Mouse (Mus musculus): ENCODE data around the gene Dmc1. TPM values are rescaled to one million over a fixed set of nuclear protein-coding genes. Genes with fewer than 3 reads are reported as not detected.

Gene Dmc1
- polyA plus RNA-seq, 1 experiment from 2014 or later, result 0.75 TPM

DNA sequence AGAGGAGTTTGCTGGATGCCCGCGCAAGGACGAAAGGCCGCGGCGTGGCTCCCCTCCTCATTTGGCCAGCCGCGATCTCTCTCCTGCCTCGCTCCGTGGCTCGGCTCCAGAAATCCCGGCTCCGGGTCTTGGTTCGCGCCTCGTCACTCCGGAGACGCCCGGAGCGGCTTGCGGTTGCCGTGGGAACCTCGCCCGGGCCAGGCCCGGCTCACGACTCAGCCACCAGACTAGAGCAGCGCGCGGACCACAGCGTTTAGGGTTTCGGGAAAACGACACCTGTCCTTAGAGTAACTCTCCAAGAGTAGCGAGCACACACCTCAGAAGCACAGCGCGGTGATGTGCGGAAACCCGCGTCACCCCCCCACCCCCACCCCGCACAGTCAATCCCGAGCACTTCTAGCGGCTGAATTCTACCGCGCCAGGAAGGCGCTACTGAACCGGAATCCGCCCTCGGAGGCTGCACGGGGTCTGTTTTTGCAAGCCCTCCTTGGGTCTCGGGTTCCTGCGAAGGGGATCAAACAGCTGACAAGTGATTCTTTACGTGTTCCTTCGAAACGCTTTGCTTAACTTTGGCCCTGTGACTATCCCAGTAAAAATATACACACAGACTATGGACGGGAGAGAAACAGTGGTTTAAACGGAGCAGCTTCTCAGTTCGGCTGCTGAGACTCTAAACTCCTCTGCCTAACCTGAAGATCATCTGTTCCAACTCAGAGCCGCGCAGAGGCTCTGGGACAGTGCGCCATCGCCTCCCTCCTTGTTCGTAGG is 93.2 kb downstream of the Dmc1 start:
- peak; percentile 81 for ATAC-seq (ENCODE audit: low FRiP score, low TSS enrichment)

More for the DNA sequence above, 93.2 kb downstream of the Dmc1 start:
- peaks cover 79% of the 10 kb centered on the region for H3K27me3 ChIP-seq (ENCODE audit: control insufficient read depth, insufficient read depth, low read length)
- peaks cover 17% of the 10 kb centered on the region for H3K4me1 ChIP-seq (ENCODE audit: control insufficient read depth, insufficient read depth, low read length)
- DNase-seq, result peak; percentile 95
- H3K4me2 ChIP-seq (ENCODE audit: low read length), result peak overlapping the region; percentile 77
- H3K4me3 ChIP-seq (replicated peaks; ENCODE audit: low read depth, low read length), result peak overlapping the region; percentile 40
- H3K9me3 ChIP-seq (ENCODE audit: control insufficient read depth, low read length), result no peaks in the 10 kb centered on the region
- under 1% methylated on average over 61 of the region's 61 CpGs for WGBS
- 0 out of 2 replicates have a peak overlapping the region, but pooled peaks have one; percentile 16 for H3K9ac ChIP-seq (replicated peaks; ENCODE audit: low read length)
- no peaks in the 10 kb centered on the region for H3K36me3 ChIP-seq (ENCODE audit: control insufficient read depth, insufficient read depth, low read length)
- no peak overlapping the region for H3K27ac ChIP-seq (replicated peaks; ENCODE audit: low read depth, low read length)

Small RNAs within 50 kb of the gene (microRNA-seq; reads per million reads assigned to microRNA genes)
- not detected for gene Gm27903

Other genes with a start within 250 kb of the Dmc1 start
- gene Tmem184b, start 201.5 kb downstream of the Dmc1 start, polyA plus RNA-seq (2014; fragmentation: Nextera tagmentation; extraction: Ambion mirVana), result 32.2 and 36.6 TPM in 2 replicates
- 225 and 226 TPM in 2 replicates for gene Csnk1e, start 149.5 kb downstream of the Dmc1 start, polyA plus RNA-seq (2014; fragmentation: Nextera tagmentation; extraction: Ambion mirVana)
- gene Kcnj4, start 99.9 kb downstream of the Dmc1 start, polyA plus RNA-seq (2014; fragmentation: Nextera tagmentation; extraction: Ambion mirVana), result 0.23 TPM in 1 of 2 replicates, not detected in the other
- gene Kdelr3, start 88.7 kb downstream of the Dmc1 start, polyA plus RNA-seq (2014; fragmentation: Nextera tagmentation; extraction: Ambion mirVana), result 5.4 and 7.1 TPM in 2 replicates
- gene Ddx17, start 58.4 kb downstream of the Dmc1 start, polyA plus RNA-seq (2014; fragmentation: Nextera tagmentation; extraction: Ambion mirVana), result 115 and 137 TPM in 2 replicates
- gene Fam227a, start 53.8 kb upstream of the Dmc1 start, polyA plus RNA-seq (2014; fragmentation: Nextera tagmentation; extraction: Ambion mirVana), result 6.9 TPM in 2 replicates
- gene Cby1, start 54.1 kb upstream of the Dmc1 start, polyA plus RNA-seq (2014; fragmentation: Nextera tagmentation; extraction: Ambion mirVana), result 84.2 and 89.7 TPM in 2 replicates
- gene Tomm22, start 65.8 kb upstream of the Dmc1 start, polyA plus RNA-seq (2014; fragmentation: Nextera tagmentation; extraction: Ambion mirVana), result 237 and 259 TPM in 2 replicates
- gene Josd1, start 82.8 kb upstream of the Dmc1 start, polyA plus RNA-seq (2014; fragmentation: Nextera tagmentation; extraction: Ambion mirVana), result 16.2 and 23.9 TPM in 2 replicates
- gene Gtpbp1, start 85.7 kb upstream of the Dmc1 start, polyA plus RNA-seq (2014; fragmentation: Nextera tagmentation; extraction: Ambion mirVana), result 42.5 and 49.5 TPM in 2 replicates
- gene Sun2, start 137.4 kb upstream of the Dmc1 start, polyA plus RNA-seq (2014; fragmentation: Nextera tagmentation; extraction: Ambion mirVana), result 7.2 and 7.8 TPM in 2 replicates
- gene Dnal4, start 172.7 kb upstream of the Dmc1 start, polyA plus RNA-seq (2014; fragmentation: Nextera tagmentation; extraction: Ambion mirVana), result 77.8 and 83.8 TPM in 2 replicates
- 17.8 and 42.5 TPM in 2 replicates for gene Nptxr, start 199.7 kb upstream of the Dmc1 start, polyA plus RNA-seq (2014; fragmentation: Nextera tagmentation; extraction: Ambion mirVana)
- gene Npcd, start 229.1 kb upstream of the Dmc1 start, polyA plus RNA-seq (2014; fragmentation: Nextera tagmentation; extraction: Ambion mirVana), result 0.26 TPM in 1 of 2 replicates, not detected in the other
- 46.7 and 52.1 TPM in 2 replicates for gene Cbx6, start 229.6 kb upstream of the Dmc1 start, polyA plus RNA-seq (2014; fragmentation: Nextera tagmentation; extraction: Ambion mirVana)

All from midbrain, embryonic 14.5 days (tissue).